Mouse (Mus musculus) neural tube, embryonic 10.5 days (tissue): Measurements from ENCODE around the gene Scn8a.
A peak's percentile ranks its signal among the peaks of the same experiment; 100 is the strongest.

Experiments used
- DNase-seq: peaks from one replicate; pipeline ENCODE4 v3.0.0-alpha.2; 2017; ENCODE audit warnings: low spot score; ENCODE audit errors: extremely low spot score

Gene Scn8a

DNA sequence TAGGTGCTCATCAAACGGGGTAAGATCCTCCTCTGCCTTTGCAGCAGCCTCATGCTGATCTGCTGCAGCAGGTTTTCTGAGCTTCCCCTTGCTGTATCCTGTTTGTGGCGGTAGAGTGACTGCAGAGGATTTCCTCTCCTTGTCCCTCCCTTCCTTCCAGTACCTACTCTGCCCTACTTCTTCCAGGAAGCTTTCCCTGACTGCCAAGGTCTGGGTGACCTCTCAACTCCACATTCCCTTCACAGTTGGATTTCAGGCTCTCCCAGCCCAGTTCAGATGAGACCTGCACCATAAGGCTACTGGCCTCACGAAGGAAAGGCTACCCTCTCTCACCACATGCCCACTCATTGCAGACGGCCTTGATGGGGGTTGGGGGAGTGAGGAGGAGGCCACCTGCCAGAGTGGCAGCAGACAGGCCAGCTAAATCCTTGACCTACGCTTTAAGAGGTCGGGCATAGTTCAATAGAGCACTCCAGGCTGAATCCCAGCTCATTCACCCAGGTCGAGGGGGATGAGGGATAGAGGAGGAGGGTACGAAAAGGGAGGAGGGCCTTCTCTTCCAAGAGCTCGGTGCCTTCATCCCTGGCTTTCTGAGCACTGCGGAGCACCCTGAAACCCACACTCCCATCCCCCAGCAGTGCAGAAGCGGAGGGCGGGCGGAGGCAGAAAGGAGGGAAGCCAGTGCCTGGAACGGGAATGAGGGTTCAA lies 222.6 kb downstream of the Scn8a start:
- DNase-seq, result peak; percentile 53

GRCm38 (mm10) chr15:101092829-101093648 lies 223.4 kb downstream of the Scn8a start:
- DNase-seq, result peak; percentile 84

DNA sequence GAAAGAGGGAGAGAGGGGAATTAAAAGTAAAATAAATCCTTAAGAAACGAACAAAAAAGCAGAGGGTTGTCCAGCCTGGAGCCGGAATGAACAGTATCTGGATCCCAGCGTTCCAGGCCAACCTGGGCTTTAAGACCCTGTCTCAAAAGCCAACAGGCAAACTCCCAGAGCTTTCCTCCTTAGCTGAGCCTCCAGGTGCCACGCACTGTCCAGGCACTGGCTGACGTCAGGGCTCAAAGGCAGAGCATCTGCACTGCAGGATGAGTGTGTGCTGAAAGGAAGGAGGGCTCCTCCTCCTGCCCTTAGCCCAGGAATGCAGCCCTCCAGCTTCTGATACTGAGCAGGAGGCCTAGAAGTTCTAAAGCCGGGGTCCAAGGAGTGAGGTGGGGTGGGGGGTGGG lies 224.3 kb downstream of the Scn8a start:
- DNase-seq, result no peak

- peak; percentile 68 for DNase-seq
Observed at GRCm38 (mm10) chr15:101094979-101095378, 225.3 kb downstream of the Scn8a start.

- DNase-seq, result no peak
Observed at GRCm38 (mm10) chr15:101095392-101095791, 225.7 kb downstream of the Scn8a start.
